Mouse (Mus musculus): Measurements from ENCODE around the gene Pqlc2. TPM values are rescaled to one million over a fixed set of nuclear protein-coding genes. Genes with fewer than 3 reads are reported as not detected.

Gene Pqlc2
- polyA plus RNA-seq, 1 experiment from 2014 or later = 32.8 TPM

DNA sequence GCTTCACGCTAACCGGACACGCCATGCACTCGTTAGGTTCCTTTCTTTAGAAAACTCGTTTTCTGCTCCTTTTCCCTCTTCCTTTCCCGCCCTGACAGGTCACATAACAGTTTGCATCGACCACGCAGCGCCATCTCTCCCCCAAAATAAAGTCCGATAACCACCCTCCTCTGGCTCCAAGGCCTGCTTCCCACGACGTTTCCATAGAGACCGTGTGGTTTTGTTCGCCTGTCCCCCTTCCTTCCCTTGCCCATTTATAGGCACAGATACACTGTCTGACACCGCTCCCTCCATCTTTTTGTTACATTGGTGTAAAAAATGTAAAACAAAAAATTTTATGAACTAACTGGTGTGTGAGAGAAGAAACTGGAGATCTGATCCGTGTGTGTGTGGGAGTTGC, 19.4 kb downstream of the Pqlc2 start:
- H3K4me3 ChIP-seq (ENCODE audit: low read length) = no peak overlapping the region
- no peaks in the 10 kb centered on the region for H3K27me3 ChIP-seq (replicated peaks; ENCODE audit: control insufficient read depth, insufficient read depth, low read length)
- 90% methylated on average over 16 of the region's 16 CpGs for WGBS
- H3K4me1 ChIP-seq (ENCODE audit: control insufficient read depth, insufficient read depth, low read length) = no peaks in the 10 kb centered on the region
- H3K9ac ChIP-seq (ENCODE audit: low read depth, low read length) = no peak overlapping the region
- no peak for ATAC-seq
- no peaks in the 10 kb centered on the region for H3K9me3 ChIP-seq (ENCODE audit: control insufficient read depth, low read length)
- no peak overlapping the region for H3K4me2 ChIP-seq (ENCODE audit: low read depth, low read length)
- H3K27ac ChIP-seq (ENCODE audit: low read length) = no peak overlapping the region
- peaks cover 12% of the 10 kb centered on the region for H3K36me3 ChIP-seq (ENCODE audit: control insufficient read depth, insufficient read depth, low read length)

DNA sequence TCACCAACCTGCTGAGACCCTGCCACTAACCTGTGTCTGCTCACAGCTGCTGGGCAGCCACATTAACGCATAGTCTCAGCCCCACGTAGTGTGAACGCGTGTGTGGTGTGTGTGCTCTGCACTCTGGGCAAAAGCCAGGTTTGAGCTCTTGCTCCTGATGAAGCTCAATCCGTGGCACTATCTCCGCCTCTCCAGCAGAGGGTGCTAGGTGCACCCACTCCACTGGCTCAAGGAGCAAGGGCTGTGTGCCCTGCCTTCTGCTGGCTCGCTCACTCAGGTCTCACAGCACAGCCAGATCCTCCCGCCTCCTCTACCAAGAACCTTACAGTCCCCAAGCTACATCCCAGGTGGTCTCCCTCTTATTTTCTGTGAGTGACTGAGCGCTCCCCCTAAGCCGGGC, 21.5 kb downstream of the Pqlc2 start:
- no peaks in the 10 kb centered on the region for H3K4me1 ChIP-seq (ENCODE audit: control insufficient read depth, insufficient read depth, low read length)
- no peaks in the 10 kb centered on the region for H3K9me3 ChIP-seq (ENCODE audit: control insufficient read depth, low read length)
- 74% methylated on average over 10 of the region's 10 CpGs for WGBS
- peak; percentile 35 for ATAC-seq
- no peak overlapping the region for H3K4me2 ChIP-seq (ENCODE audit: low read depth, low read length)
- no peak overlapping the region for H3K9ac ChIP-seq (ENCODE audit: low read depth, low read length)
- no peaks in the 10 kb centered on the region for H3K27me3 ChIP-seq (replicated peaks; ENCODE audit: control insufficient read depth, insufficient read depth, low read length)
- H3K4me3 ChIP-seq (ENCODE audit: low read length) = no peak overlapping the region
- no peak overlapping the region for H3K27ac ChIP-seq (ENCODE audit: low read length)
- H3K36me3 ChIP-seq (ENCODE audit: control insufficient read depth, insufficient read depth, low read length) = peaks cover 18% of the 10 kb centered on the region

DNA sequence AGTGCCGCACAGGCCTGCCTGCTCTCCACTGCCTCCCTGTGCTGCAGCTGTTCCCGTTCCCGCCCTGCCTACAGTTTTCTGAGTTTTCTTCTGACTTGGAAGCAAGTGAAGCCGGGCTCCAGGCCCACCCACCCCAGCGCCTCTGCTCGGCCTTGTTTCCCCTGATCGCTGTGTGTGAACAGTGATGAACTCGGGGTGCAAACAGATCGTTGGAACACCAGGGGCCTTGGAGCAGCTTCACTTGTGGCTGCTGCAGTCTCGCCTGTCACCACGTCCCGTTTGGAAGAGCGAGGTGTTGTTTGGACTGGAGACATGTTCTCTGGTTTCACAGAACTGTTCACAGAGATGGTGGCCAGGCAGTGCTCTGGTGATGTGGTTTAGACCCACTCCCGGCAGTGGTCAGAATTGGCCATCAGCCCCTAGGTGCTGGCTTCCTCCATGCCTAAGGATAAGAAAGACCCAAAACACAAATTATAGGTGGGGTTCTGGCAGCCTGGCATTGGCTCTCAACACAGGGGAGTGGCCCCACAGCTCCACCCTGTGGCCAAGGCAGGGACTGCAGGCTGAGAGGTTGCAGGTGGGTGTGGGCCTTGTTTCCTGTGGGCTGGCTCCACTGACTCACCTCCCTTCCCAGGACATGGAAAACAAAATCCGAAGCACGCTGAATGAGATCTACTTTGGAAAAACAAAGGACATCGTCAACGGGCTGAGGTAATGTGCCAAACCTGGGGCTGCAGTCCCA, 23.2 kb downstream of the Pqlc2 start:
- 0 out of 2 replicates have a peak, but pooled peaks have one; percentile 16 for ATAC-seq
- no peaks in the 10 kb centered on the region for H3K4me1 ChIP-seq (ENCODE audit: control insufficient read depth, insufficient read depth, low read length)
- no peaks in the 10 kb centered on the region for H3K27me3 ChIP-seq (replicated peaks; ENCODE audit: control insufficient read depth, insufficient read depth, low read length)
- peaks cover 23% of the 10 kb centered on the region for H3K36me3 ChIP-seq (ENCODE audit: control insufficient read depth, insufficient read depth, low read length)
- WGBS = 85% methylated on average over 18 of the region's 18 CpGs
- H3K9me3 ChIP-seq (ENCODE audit: control insufficient read depth, low read length) = no peaks in the 10 kb centered on the region
- no peak overlapping the region for H3K4me2 ChIP-seq (ENCODE audit: low read depth, low read length)
- no peak overlapping the region for H3K9ac ChIP-seq (ENCODE audit: low read depth, low read length)
- no peak overlapping the region for H3K27ac ChIP-seq (ENCODE audit: low read length)
- H3K4me3 ChIP-seq (ENCODE audit: low read length) = no peak overlapping the region

DNA sequence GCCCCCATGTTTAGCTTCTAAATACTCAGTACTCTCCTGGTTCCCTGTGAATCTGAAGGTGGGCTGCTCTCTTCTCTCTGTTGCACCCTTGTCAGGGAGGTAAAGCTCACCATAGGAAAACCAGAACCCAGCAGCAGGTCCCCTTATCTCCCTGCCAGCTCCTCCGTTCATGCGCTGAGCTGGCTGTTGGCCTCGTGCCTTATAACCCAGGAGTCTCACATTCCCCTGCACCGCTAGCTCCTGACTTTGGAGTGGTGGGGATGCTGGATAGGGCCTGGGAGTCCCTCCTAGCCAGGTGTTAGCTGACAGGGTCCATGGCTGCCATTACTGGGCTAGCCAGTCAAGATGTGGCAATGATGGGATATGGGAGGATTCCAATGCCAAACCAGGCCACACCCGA, 24.3 kb downstream of the Pqlc2 start:
- Histone ChIP-seq H3K36me3 (ENCODE audit: control insufficient read depth, insufficient read depth, low read length) (peaks cover 23% of the 10 kb centered on the region), H3K4me3 (ENCODE audit: low read length) (no peak overlapping the region), H3K27ac (ENCODE audit: low read length) (no peak overlapping the region), H3K9ac (ENCODE audit: low read depth, low read length) (no peak overlapping the region), H3K27me3 (replicated peaks; ENCODE audit: control insufficient read depth, insufficient read depth, low read length) (no peaks in the 10 kb centered on the region), H3K4me2 (ENCODE audit: low read depth, low read length) (no peak overlapping the region), H3K9me3 (ENCODE audit: control insufficient read depth, low read length) (no peaks in the 10 kb centered on the region), H3K4me1 (ENCODE audit: control insufficient read depth, insufficient read depth, low read length) (no peaks in the 10 kb centered on the region)
- 85% methylated on average over 5 of the region's 5 CpGs for WGBS
- ATAC-seq = no peak

DNA sequence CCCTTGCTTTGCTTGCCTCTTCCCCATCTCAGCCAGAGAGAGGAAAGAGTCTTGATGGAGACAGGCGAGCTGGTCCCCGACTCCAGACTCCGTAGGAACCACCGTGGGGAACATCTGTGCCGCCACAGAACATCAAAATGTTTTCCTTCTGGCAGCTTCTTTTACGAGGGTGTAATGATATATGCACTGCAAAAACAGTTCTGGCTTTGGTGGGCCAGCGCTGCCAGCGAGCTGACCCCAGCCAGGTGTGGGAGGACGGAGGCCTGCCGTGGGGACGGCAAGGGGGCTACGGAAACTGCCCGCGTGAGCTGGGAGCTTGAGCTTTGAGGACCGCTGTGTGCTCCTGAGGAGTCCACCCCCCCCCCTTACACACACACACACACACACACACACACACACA, 25.6 kb downstream of the Pqlc2 start:
- 76% methylated on average over 15 of the region's 15 CpGs for WGBS
- H3K27ac ChIP-seq (ENCODE audit: low read length) = no peak overlapping the region
- H3K9me3 ChIP-seq (ENCODE audit: control insufficient read depth, low read length) = no peaks in the 10 kb centered on the region
- H3K4me2 ChIP-seq (ENCODE audit: low read depth, low read length) = no peak overlapping the region
- peaks cover 23% of the 10 kb centered on the region for H3K36me3 ChIP-seq (ENCODE audit: control insufficient read depth, insufficient read depth, low read length)
- no peak for ATAC-seq
- no peaks in the 10 kb centered on the region for H3K4me1 ChIP-seq (ENCODE audit: control insufficient read depth, insufficient read depth, low read length)
- H3K4me3 ChIP-seq (ENCODE audit: low read length) = no peak overlapping the region
- H3K9ac ChIP-seq (ENCODE audit: low read depth, low read length) = no peak overlapping the region
- H3K27me3 ChIP-seq (replicated peaks; ENCODE audit: control insufficient read depth, insufficient read depth, low read length) = no peaks in the 10 kb centered on the region

DNA sequence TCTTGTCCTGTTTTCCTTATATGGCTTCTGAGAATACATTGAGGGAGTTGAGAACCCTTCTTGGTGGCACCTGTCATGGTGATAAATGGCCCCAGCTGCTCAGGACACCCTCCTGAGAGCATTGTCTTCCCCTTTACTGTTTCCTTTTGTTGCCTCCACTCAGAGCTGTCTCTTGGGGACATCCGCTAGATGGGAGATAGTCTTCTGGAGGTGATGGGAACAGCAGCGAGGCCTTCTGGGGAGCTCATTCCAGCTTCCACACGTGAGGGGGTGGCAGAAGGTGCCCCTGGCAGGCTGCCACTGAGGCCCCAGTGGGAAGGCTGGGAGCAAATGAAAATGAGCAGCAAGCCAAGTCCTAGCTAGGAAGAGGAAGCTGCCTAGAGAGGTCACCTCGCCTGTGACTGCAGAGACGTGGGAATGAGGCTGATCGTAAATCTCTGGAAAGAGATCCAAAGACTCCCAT, 27.5 kb downstream of the Pqlc2 start:
- Histone ChIP-seq H3K4me1 (ENCODE audit: control insufficient read depth, insufficient read depth, low read length) (no peaks in the 10 kb centered on the region), H3K27ac (ENCODE audit: low read length) (no peak overlapping the region), H3K9me3 (ENCODE audit: control insufficient read depth, low read length) (no peaks in the 10 kb centered on the region), H3K36me3 (ENCODE audit: control insufficient read depth, insufficient read depth, low read length) (peaks cover 20% of the 10 kb centered on the region), H3K4me3 (ENCODE audit: low read length) (no peak overlapping the region), H3K27me3 (replicated peaks; ENCODE audit: control insufficient read depth, insufficient read depth, low read length) (no peaks in the 10 kb centered on the region), H3K4me2 (ENCODE audit: low read depth, low read length) (no peak overlapping the region), H3K9ac (ENCODE audit: low read depth, low read length) (no peak overlapping the region)
- no peak for ATAC-seq
- WGBS = 46% methylated on average over 6 of the region's 6 CpGs

DNA sequence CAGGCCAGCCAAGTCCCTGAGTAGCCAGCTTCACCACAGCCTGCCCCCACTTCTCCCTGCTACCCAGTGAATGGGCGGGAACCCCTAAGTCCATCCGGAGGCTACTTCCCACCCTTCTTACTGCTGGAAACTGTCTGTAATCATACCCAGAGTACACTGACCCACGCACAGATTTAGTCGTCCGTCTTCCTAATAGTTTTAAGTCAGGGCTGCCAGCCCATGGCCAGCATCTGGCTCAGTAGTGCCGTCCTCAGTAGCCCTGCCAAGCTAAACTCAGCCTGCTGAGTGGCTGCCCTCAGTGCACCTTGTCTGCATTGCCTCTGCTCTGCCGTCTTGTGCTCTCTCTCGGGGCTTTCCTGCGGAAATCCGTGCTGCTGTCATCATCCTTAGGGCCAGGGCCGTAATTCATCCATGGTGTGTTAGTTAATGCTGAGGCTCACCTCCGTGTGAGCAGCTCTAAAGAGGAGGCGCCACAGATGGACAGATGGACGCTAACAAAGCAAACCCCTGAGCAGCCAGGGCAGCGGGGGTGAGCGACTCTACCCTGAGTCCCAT, 28.6 kb downstream of the Pqlc2 start:
- Histone ChIP-seq H3K9ac (ENCODE audit: low read depth, low read length) (no peak overlapping the region), H3K27me3 (replicated peaks; ENCODE audit: control insufficient read depth, insufficient read depth, low read length) (no peaks in the 10 kb centered on the region), H3K27ac (ENCODE audit: low read length) (no peak overlapping the region), H3K4me2 (ENCODE audit: low read depth, low read length) (no peak overlapping the region), H3K9me3 (ENCODE audit: control insufficient read depth, low read length) (no peaks in the 10 kb centered on the region), H3K4me3 (ENCODE audit: low read length) (no peak overlapping the region), H3K36me3 (ENCODE audit: control insufficient read depth, insufficient read depth, low read length) (peaks cover 11% of the 10 kb centered on the region; the same call in 1 of the 2 replicates), H3K4me1 (ENCODE audit: control insufficient read depth, insufficient read depth, low read length) (no peaks in the 10 kb centered on the region)
- WGBS = 84% methylated on average over 16 of the region's 16 CpGs
- ATAC-seq = no peak

DNA sequence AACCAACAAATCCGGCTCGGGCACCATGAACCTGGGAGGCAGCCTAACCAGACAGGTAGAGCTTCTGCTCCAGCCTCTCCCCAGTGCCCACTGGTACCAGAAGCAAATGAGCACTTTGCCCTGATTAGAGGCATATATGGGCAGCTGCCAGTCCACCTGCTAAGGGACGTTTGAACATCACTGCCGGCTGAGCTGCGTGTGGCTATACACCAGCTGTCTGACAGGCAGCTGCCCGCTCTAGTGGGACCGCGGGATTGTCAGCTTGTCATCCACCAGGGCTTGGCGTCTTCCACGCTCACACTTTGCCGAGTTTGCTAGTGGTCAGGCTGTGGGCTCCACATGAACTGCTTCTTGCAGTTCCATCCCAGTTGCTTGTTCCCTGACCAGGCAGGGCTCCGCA, 30.0 kb downstream of the Pqlc2 start:
- no peaks in the 10 kb centered on the region for H3K4me1 ChIP-seq (ENCODE audit: control insufficient read depth, insufficient read depth, low read length)
- no peak overlapping the region for H3K4me3 ChIP-seq (ENCODE audit: low read length)
- H3K27ac ChIP-seq (ENCODE audit: low read length) = no peak overlapping the region
- no peaks in the 10 kb centered on the region for H3K9me3 ChIP-seq (ENCODE audit: control insufficient read depth, low read length)
- no peak for ATAC-seq
- 86% methylated on average over 12 of the region's 12 CpGs for WGBS
- peaks cover 11% of the 10 kb centered on the region; the same call in 1 of the 2 replicates for H3K36me3 ChIP-seq (ENCODE audit: control insufficient read depth, insufficient read depth, low read length)
- H3K27me3 ChIP-seq (replicated peaks; ENCODE audit: control insufficient read depth, insufficient read depth, low read length) = no peaks in the 10 kb centered on the region
- H3K4me2 ChIP-seq (ENCODE audit: low read depth, low read length) = no peak overlapping the region
- no peak overlapping the region for H3K9ac ChIP-seq (ENCODE audit: low read depth, low read length)

DNA sequence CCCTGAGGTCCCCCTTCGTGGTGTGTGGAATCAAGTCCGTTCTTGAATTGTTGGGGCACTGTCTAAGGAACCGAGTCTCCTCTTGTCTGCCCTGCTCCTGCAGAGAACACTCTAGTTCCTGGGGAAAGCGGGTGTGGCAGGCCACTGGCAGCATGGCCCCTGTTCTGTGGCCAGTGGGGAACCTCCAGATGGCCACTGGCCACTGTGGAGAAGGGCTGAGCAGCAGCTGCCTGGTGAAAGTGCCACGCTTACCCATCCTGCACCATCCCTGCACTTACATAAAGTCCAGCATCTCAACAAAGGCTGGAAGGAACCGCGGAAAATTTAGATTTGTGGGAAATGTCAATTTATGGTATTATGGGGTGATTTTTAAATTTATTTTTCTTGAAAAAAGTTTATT, 34.1 kb downstream of the Pqlc2 start:
- Histone ChIP-seq H3K4me3 (ENCODE audit: low read length) (no peak overlapping the region), H3K27me3 (replicated peaks; ENCODE audit: control insufficient read depth, insufficient read depth, low read length) (no peaks in the 10 kb centered on the region), H3K36me3 (ENCODE audit: control insufficient read depth, insufficient read depth, low read length) (no peaks in the 10 kb centered on the region; the same call in 1 of the 2 replicates), H3K27ac (ENCODE audit: low read length) (no peak overlapping the region), H3K4me1 (ENCODE audit: control insufficient read depth, insufficient read depth, low read length) (no peaks in the 10 kb centered on the region), H3K4me2 (ENCODE audit: low read depth, low read length) (no peak overlapping the region), H3K9me3 (ENCODE audit: control insufficient read depth, low read length) (no peaks in the 10 kb centered on the region), H3K9ac (ENCODE audit: low read depth, low read length) (no peak overlapping the region)
- ATAC-seq = no peak
- 91% methylated on average over 7 of the region's 7 CpGs for WGBS

All from intestine, embryonic 16.5 days (tissue).